Mouse (Mus musculus) MEL (cell line): Measurements from ENCODE around the gene Plekha7. TPM values are rescaled to one million over a fixed set of nuclear protein-coding genes. Genes with fewer than 3 reads are reported as not detected.

Experiments used
- DNase-seq: peaks from one replicate; pipeline ENCODE4 v3.0.0; 2011; ENCODE audit warnings: low read depth, low spot score
- H3K27ac ChIP-seq: 2 replicates; pipeline ENCODE4 v1.5.1; 2012; ENCODE audit warnings: low read depth, mild to moderate bottlenecking, control low read depth, low read length, moderate library complexity; ENCODE audit not compliant: control insufficient read depth
- H3K27me3 ChIP-seq, 2 experiments: fragments of 150-350 bp in 1 of 2; sonication (generic) in 1 of 2; 2 replicates each; pipeline ENCODE4 v1.6.1; 2012; ENCODE audit warnings: low read length in 2 of 2, mild to moderate bottlenecking in 2 of 2, improper control_type of control experiment in 1 of 2, moderate library complexity in 1 of 2; ENCODE audit not compliant: insufficient read depth in 2 of 2, control insufficient read depth in 1 of 2
- H3K36me3 ChIP-seq, 2 experiments: 2 replicates each; pipeline ENCODE4 v1.6.1; 2012 to 2014; ENCODE audit warnings: low read length in 2 of 2, improper control_type of control experiment in 1 of 2, inconsistent platforms in 1 of 2, mild to moderate bottlenecking in 1 of 2; ENCODE audit not compliant: insufficient read depth in 2 of 2, control insufficient read depth in 1 of 2
- H3K4me1 ChIP-seq, 2 experiments: fragments of 150-350 bp in 1 of 2; sonication (generic) in 1 of 2; 2 replicates each; pipeline ENCODE4 v1.6.1; 2012; ENCODE audit warnings: low read length in 2 of 2, improper control_type of control experiment in 1 of 2, mild to moderate bottlenecking in 1 of 2; ENCODE audit not compliant: insufficient read depth in 2 of 2, control insufficient read depth in 1 of 2
- H3K4me3 ChIP-seq, 2 experiments: fragments of 150-350 bp in 1 of 2; sonication (generic) in 1 of 2; 2 replicates each; pipeline ENCODE4 v1.5.1; 2012; ENCODE audit warnings: low read depth in 2 of 2, low read length in 2 of 2, mild to moderate bottlenecking in 2 of 2, moderate library complexity in 2 of 2, control low read depth in 1 of 2, improper control_type of control experiment in 1 of 2; ENCODE audit not compliant: control insufficient read depth in 1 of 2, insufficient read depth in 1 of 2
- H3K79me2 ChIP-seq: 2 replicates; pipeline ENCODE4 v1.6.1; 2012; ENCODE audit warnings: mild to moderate bottlenecking, low read length, moderate library complexity; ENCODE audit not compliant: control insufficient read depth, poor library complexity, insufficient read depth
- H3K9ac ChIP-seq: 2 replicates; pipeline ENCODE4 v1.6.1; 2012; ENCODE audit warnings: low read depth, mild to moderate bottlenecking, control low read depth, low read length, moderate library complexity; ENCODE audit not compliant: control insufficient read depth, poor library complexity, severe bottlenecking
- H3K9me3 ChIP-seq: fragments of 150-350 bp; sonication (generic); replicated peaks from 2 replicates; pipeline ENCODE4 v1.6.1; 2012; ENCODE audit warnings: mild to moderate bottlenecking, low read length, improper control_type of control experiment, moderate library complexity; ENCODE audit not compliant: insufficient read depth
- CHD1 ChIP-seq: IDR thresholded peaks from 2 replicates; pipeline ENCODE4 v1.6.1; 2012; ENCODE audit warnings: low read depth, mild to moderate bottlenecking, inconsistent platforms, low read length, improper control_type of control experiment
- CHD2 ChIP-seq: IDR thresholded peaks from 2 replicates; pipeline ENCODE4 v1.6.1; 2011; ENCODE audit warnings: low read length, improper control_type of control experiment
- EP300 ChIP-seq, 2 experiments: IDR thresholded peaks; 2 replicates each; pipeline ENCODE4 v1.6.1; 2011; ENCODE audit warnings: improper control_type of control experiment in 2 of 2, low read length in 2 of 2, low read depth in 1 of 2, mild to moderate bottlenecking in 1 of 2
- ETS1 ChIP-seq: IDR thresholded peaks from 2 replicates; pipeline ENCODE4 v1.6.1; 2012; ENCODE audit warnings: low read depth, mild to moderate bottlenecking, inconsistent platforms, low read length, improper control_type of control experiment, moderate library complexity
- HCFC1 ChIP-seq: IDR thresholded peaks from 2 replicates; pipeline ENCODE4 v1.6.1; 2012; ENCODE audit warnings: low read depth, mild to moderate bottlenecking, inconsistent platforms, low read length, improper control_type of control experiment, moderate library complexity
- JUND ChIP-seq: IDR thresholded peaks from 2 replicates; pipeline ENCODE4 v1.6.1; 2011; ENCODE audit warnings: low read depth, mild to moderate bottlenecking, improper control_type of control experiment, low read length
- KAT2A ChIP-seq: conservative IDR thresholded peaks from 2 replicates; pipeline ENCODE4 v1.6.1; 2012; ENCODE audit warnings: low read depth, low read length, improper control_type of control experiment, inconsistent platforms
- MAFK ChIP-seq: IDR thresholded peaks from 2 replicates; pipeline ENCODE4 v1.6.1; 2011; ENCODE audit warnings: low read depth, mild to moderate bottlenecking, low read length, improper control_type of control experiment, borderline replicate concordance
- MAX ChIP-seq: IDR thresholded peaks from 2 replicates; pipeline ENCODE4 v1.6.1; 2011; ENCODE audit warnings: low read length, improper control_type of control experiment
- MAZ ChIP-seq: IDR thresholded peaks from 2 replicates; pipeline ENCODE4 v1.6.1; 2012; ENCODE audit warnings: low read depth, mild to moderate bottlenecking, inconsistent platforms, low read length, improper control_type of control experiment
- MXI1 ChIP-seq: IDR thresholded peaks from 2 replicates; pipeline ENCODE4 v1.6.1; 2011; ENCODE audit warnings: mild to moderate bottlenecking, low read depth, low read length, improper control_type of control experiment
- MYB ChIP-seq: IDR thresholded peaks from 2 replicates; pipeline ENCODE4 v1.6.1; 2011; ENCODE audit warnings: mild to moderate bottlenecking, low read depth, low read length, improper control_type of control experiment
- NELFE ChIP-seq: IDR thresholded peaks from 2 replicates; pipeline ENCODE4 v1.6.1; 2011; ENCODE audit warnings: low read depth, low read length, improper control_type of control experiment
- POLR2A ChIP-seq, 2 experiments: IDR thresholded peaks; 2 replicates each; pipeline ENCODE4 v1.6.1; 2011 to 2012; ENCODE audit warnings: low read length in 2 of 2, mild to moderate bottlenecking in 2 of 2, control low read depth in 1 of 2, improper control_type of control experiment in 1 of 2, low read depth in 1 of 2, moderate library complexity in 1 of 2; ENCODE audit not compliant: control insufficient read depth in 1 of 2, insufficient read depth in 1 of 2, poor library complexity in 1 of 2
- POLR2AphosphoS5 ChIP-seq: IDR thresholded peaks from 2 replicates; pipeline ENCODE4 v1.6.1; 2012; ENCODE audit warnings: low read depth, borderline replicate concordance, mild to moderate bottlenecking, inconsistent platforms, low read length, moderate library complexity, mixed read lengths
- RAD21 ChIP-seq: IDR thresholded peaks from 2 replicates; pipeline ENCODE4 v1.6.1; 2011; ENCODE audit warnings: mild to moderate bottlenecking, low read depth, low read length, improper control_type of control experiment
- RCOR1 ChIP-seq: IDR thresholded peaks from 2 replicates; pipeline ENCODE4 v1.6.1; 2012; ENCODE audit warnings: low read depth, mild to moderate bottlenecking, inconsistent platforms, low read length, improper control_type of control experiment
- SIN3A ChIP-seq: IDR thresholded peaks from 2 replicates; pipeline ENCODE4 v1.6.1; 2012; ENCODE audit warnings: low read length, improper control_type of control experiment, inconsistent platforms
- SMC3 ChIP-seq: IDR thresholded peaks from 2 replicates; pipeline ENCODE4 v1.6.1; 2011; ENCODE audit warnings: low read depth, low read length, improper control_type of control experiment
- TAL1 ChIP-seq: IDR thresholded peaks from 2 replicates; pipeline ENCODE4 v1.6.1; 2012; ENCODE audit warnings: mild to moderate bottlenecking, inconsistent platforms, low read length, moderate library complexity, mixed read lengths
- TCF12 ChIP-seq: IDR thresholded peaks from 2 replicates; pipeline ENCODE4 v1.6.1; 2014; ENCODE audit warnings: low read depth, mild to moderate bottlenecking, inconsistent platforms, low read length, improper control_type of control experiment, moderate library complexity
- ZKSCAN1 ChIP-seq: IDR thresholded peaks from 2 replicates; pipeline ENCODE4 v1.6.1; 2012; ENCODE audit warnings: low read depth, mild to moderate bottlenecking, inconsistent platforms, low read length, improper control_type of control experiment, moderate library complexity
- polyA plus RNA-seq, 2 experiments: library from polyadenylated mRNA; stranded (reverse) in 1 of 2; unstranded in 1 of 2; fragments of >175 nt in 1 of 2; fragments of >200 nt in 1 of 2; gene quantifications; 2 replicates each; pipeline versions ENCODE4 v1.2.1 to v1.2.4; 2012; ENCODE audit warnings: low replicate concordance in 2 of 2, low read depth in 1 of 2; ENCODE audit not compliant: insufficient read length in 2 of 2, insufficient read depth in 1 of 2, missing spikeins in 1 of 2
- total RNA-seq: library from RNA; depleted of rRNA; stranded (reverse); fragments of 300-350 nt; gene quantifications from 2 replicates; pipeline ENCODE4 v1.2.3, GENCODE M21; 2012

The Plekha7 gene
- total and polyA plus RNA-seq, 3 experiments: 4.4 to 14.5 TPM; not detected in 1

- H3K4me1 ChIP-seq: no peaks in the 10 kb centered on the region
- no peak for DNase-seq
- H3K9me3 ChIP-seq: no peaks in the 10 kb centered on the region
- H3K27me3 ChIP-seq: no peaks in the 10 kb centered on the region
- no peaks in the 10 kb centered on the region for H3K79me2 ChIP-seq
- no peak overlapping the region for H3K9ac ChIP-seq
- no peak for TF ChIP-seq POLR2AphosphoS5
- no peak for TF ChIP-seq RCOR1
- no peak for TF ChIP-seq HCFC1
- no peak for TF ChIP-seq JUND
- no peak for TF ChIP-seq TAL1
- TF ChIP-seq RAD21: no peak
- no peak overlapping the region for H3K4me3 ChIP-seq
- H3K27ac ChIP-seq: no peak overlapping the region
- no peaks in the 10 kb centered on the region for H3K36me3 ChIP-seq
Observed at GRCm38 (mm10) chr7:116188391-116188790, 119.8 kb downstream of the Plekha7 start.

- no peak overlapping the region for H3K4me3 ChIP-seq
- no peaks in the 10 kb centered on the region for H3K27me3 ChIP-seq
- H3K4me1 ChIP-seq: no peaks in the 10 kb centered on the region
- H3K36me3 ChIP-seq: no peaks in the 10 kb centered on the region
- H3K79me2 ChIP-seq: no peaks in the 10 kb centered on the region
- H3K27ac ChIP-seq: no peak overlapping the region
- DNase-seq: no peak
- H3K9me3 ChIP-seq: no peaks in the 10 kb centered on the region
- no peak for TF ChIP-seq NELFE
- TF ChIP-seq, all 39 proteins: peak for 0
- no peak overlapping the region for H3K9ac ChIP-seq
Observed at GRCm38 (mm10) chr7:116187521-116187920, 120.7 kb downstream of the Plekha7 start.

- TF ChIP-seq SIN3A: no peak
- no peak for TF ChIP-seq MAX
- no peak for TF ChIP-seq ZKSCAN1
- Histone ChIP-seq H3K79me2 (no peaks in the 10 kb centered on the region), H3K9ac (no peak overlapping the region), H3K36me3 (no peaks in the 10 kb centered on the region), H3K4me1 (no peaks in the 10 kb centered on the region), H3K4me3 (no peak overlapping the region), H3K9me3 (no peaks in the 10 kb centered on the region), H3K27ac (no peak overlapping the region), H3K27me3 (no peaks in the 10 kb centered on the region)
- DNase-seq: no peak
Observed at GRCm38 (mm10) chr7:116186847-116187246, 121.3 kb downstream of the Plekha7 start.

- no peak overlapping the region for H3K27ac ChIP-seq
- H3K9ac ChIP-seq: no peak overlapping the region
- TF ChIP-seq MXI1 (no peak), KAT2A (no peak), TCF12 (no peak), CHD2 (no peak), POLR2AphosphoS5 (no peak), ETS1 (no peak), MAZ (no peak), MAFK (no peak), POLR2A (IDR thresholded peaks at IDR 0.05; ENCODE audit: control insufficient read depth in 1 of 2, insufficient read depth in 1 of 2, low read depth in 1 of 2, low read length in 2 of 2, poor library complexity in 1 of 2) (no peak), ZKSCAN1 (no peak), EP300 (IDR thresholded peaks at IDR 0.05; ENCODE audit: low read depth in 1 of 2, low read length in 2 of 2) (no peak), SMC3 (no peak), CHD1 (no peak), SIN3A (no peak), MYB (no peak), HCFC1 (no peak)
- no peaks in the 10 kb centered on the region for H3K36me3 ChIP-seq
- no peak overlapping the region for H3K4me3 ChIP-seq
- H3K79me2 ChIP-seq: no peaks in the 10 kb centered on the region
- no peaks in the 10 kb centered on the region for H3K27me3 ChIP-seq
- H3K4me1 ChIP-seq: no peaks in the 10 kb centered on the region
- DNase-seq: no peak
- H3K9me3 ChIP-seq: no peaks in the 10 kb centered on the region
Observed at GRCm38 (mm10) chr7:116186156-116186555, 122.0 kb downstream of the Plekha7 start.
